Mouse (Mus musculus): ENCODE measurements around the gene Fam189b.
"Not testable (repeated sequence)": the region's sequence is repeated elsewhere in the genome, so short reads cannot be mapped to it uniquely, and the experiment has no call there.

The Fam189b gene

GRCm38 (mm10) chr3:89183058-89183958 is at the start of gene Fam189b:
Gene Fam189b (plus strand): TSS chr3:89183143.
- peak; percentile 85 for DNase-seq

- DNase-seq, result no peak
Measured at GRCm38 (mm10) chr3:89133752-89134151, 49.2 kb upstream of the Fam189b start.

GRCm38 (mm10) chr3:89135958-89136357 is 47.0 kb upstream of the Fam189b start, which contains the start of gene Pklr:
Gene Pklr (plus strand): TSS chr3:89136142.
- DNase-seq, result no peak

- DNase-seq, result no peak
Measured at GRCm38 (mm10) chr3:89136365-89136764, 46.6 kb upstream of the Fam189b start.

GRCm38 (mm10) chr3:89144821-89145220 is 38.1 kb upstream of the Fam189b start:
- DNase-seq, result no peak

- DNase-seq, result no peak
Measured at GRCm38 (mm10) chr3:89145566-89145965, 37.4 kb upstream of the Fam189b start.

- DNase-seq, result no peak
Measured at GRCm38 (mm10) chr3:89147101-89147978, 35.6 kb upstream of the Fam189b start.

- DNase-seq, result no peak
Measured at GRCm38 (mm10) chr3:89147979-89148311, 35.0 kb upstream of the Fam189b start.

GRCm38 (mm10) chr3:89148567-89148966 is 34.4 kb upstream of the Fam189b start:
- DNase-seq, result no peak

GRCm38 (mm10) chr3:89152084-89152835 is 30.7 kb upstream of the Fam189b start:
- DNase-seq, result no peak

GRCm38 (mm10) chr3:89156951-89157350 is 26.0 kb upstream of the Fam189b start:
- no peak for DNase-seq

GRCm38 (mm10) chr3:89158651-89159050 is 24.3 kb upstream of the Fam189b start:
- no peak for DNase-seq

GRCm38 (mm10) chr3:89159211-89159610 is 23.7 kb upstream of the Fam189b start:
- peak; percentile 51 for DNase-seq

GRCm38 (mm10) chr3:89159616-89160344 is 23.2 kb upstream of the Fam189b start, which contains the start of gene Hcn3:
Gene Hcn3 (minus strand): TSS chr3:89160196.
- peak; percentile 84 for DNase-seq

- DNase-seq, result not testable (repeated sequence)
Measured at GRCm38 (mm10) chr3:89161207-89161606, 21.7 kb upstream of the Fam189b start.

- DNase-seq, result no peak
Measured at GRCm38 (mm10) chr3:89161786-89162185, 21.2 kb upstream of the Fam189b start.

GRCm38 (mm10) chr3:89163123-89163522 is 19.8 kb upstream of the Fam189b start:
- DNase-seq, result no peak

- no peak for DNase-seq
Measured at GRCm38 (mm10) chr3:89163643-89164245, 19.2 kb upstream of the Fam189b start.

- DNase-seq, result peak; percentile 89
Measured at GRCm38 (mm10) chr3:89164506-89165267, 18.3 kb upstream of the Fam189b start, which contains the start of gene Clk2. Gene Clk2 (plus strand): TSS chr3:89164795.

GRCm38 (mm10) chr3:89165268-89165870 is 17.6 kb upstream of the Fam189b start:
- no peak for DNase-seq

Measured in right cerebral cortex, postnatal 4 days (tissue).